In genomic region chr5:111417378-111418131, GRCm38 (mm10) we compare ENCODE assay signal across 8 mouse cellular contexts. TPM values are rescaled to one million over a fixed set of nuclear protein-coding genes. Genes with fewer than 3 reads are reported as not detected.
A peak's percentile ranks its signal among the peaks of the same experiment; 100 is the strongest.
DNase-seq lines count a peak whose midpoint lies in the region; ATAC-seq and TF ChIP-seq lines count a peak whose summit lies in the region.

No protein-coding gene starts in this region.

- peak; percentile 62 for DNase-seq in lung, embryonic 14.5 days
- no peak for DNase-seq in lung, postnatal 25 days (ENCODE audit: low spot score)
- peak; percentile 57 for DNase-seq in brain, embryonic 14.5 days (ENCODE audit: low read depth)
- DNase-seq in limb, embryonic 11.5 days (ENCODE audit: low spot score) = peak; percentile 60
- DNase-seq in naive thymus-derived CD4-positive, alpha-beta T cell, adult 2 months (ENCODE audit: low read depth) = peak; percentile 39
- no peak for DNase-seq in cerebellum, adult 11-12 months

- TF ChIP-seq CTCF in lung, embryonic 14.5 days (IDR thresholded peaks at IDR 0.05; ENCODE audit: low read depth) = no peak
- no peak for TF ChIP-seq CTCF in brain, embryonic 14.5 days (IDR thresholded peaks at IDR 0.05; ENCODE audit: borderline replicate concordance, extremely low read depth, insufficient read depth, insufficient read length)

- H3K4me3 ChIP-seq in lung, embryonic 14.5 days (ENCODE audit: low read depth, low read length) = peak overlapping the region; percentile 79
- peak overlapping the region; percentile 87 for H3K4me3 ChIP-seq in heart, embryonic 12.5 days
- peak overlapping the region; percentile 69 for H3K4me3 ChIP-seq in limb, embryonic 11.5 days (ENCODE audit: low read depth, low read length)

- H3K9ac ChIP-seq in lung, embryonic 14.5 days = peak overlapping the region; percentile 87
- peak overlapping the region; percentile 93 for H3K9ac ChIP-seq in heart, embryonic 12.5 days
- H3K9ac ChIP-seq in limb, embryonic 11.5 days (ENCODE audit: low read length) = peak overlapping the region; percentile 84

- under 1% methylated on average over 105 of the region's 105 CpGs for WGBS in lung, embryonic 14.5 days
- under 1% methylated on average over 105 of the region's 105 CpGs for WGBS in heart, embryonic 12.5 days
- under 1% methylated on average over 98 of the region's 105 CpGs for WGBS in limb, embryonic 11.5 days

- H3K4me2 ChIP-seq in lung, embryonic 14.5 days = peak overlapping the region; percentile 98
- H3K4me2 ChIP-seq in heart, embryonic 12.5 days = peak overlapping the region; percentile 85
- H3K4me2 ChIP-seq in limb, embryonic 11.5 days (ENCODE audit: low read depth, severe bottlenecking) = peak overlapping the region; percentile 93

- peaks cover 24% of the 10 kb centered on the region for H3K4me1 ChIP-seq in lung, embryonic 14.5 days (ENCODE audit: insufficient read depth)
- peaks cover 61% of the 10 kb centered on the region for H3K4me1 ChIP-seq in heart, embryonic 12.5 days (replicated peaks)
- peaks cover 48% of the 10 kb centered on the region for H3K4me1 ChIP-seq in limb, embryonic 11.5 days (ENCODE audit: control insufficient read depth, insufficient read depth, low read length)

- H3K36me3 ChIP-seq in lung, embryonic 14.5 days (ENCODE audit: insufficient read depth) = peaks cover 23% of the 10 kb centered on the region
- peaks cover 20% of the 10 kb centered on the region for H3K36me3 ChIP-seq in heart, embryonic 12.5 days
- peaks cover 4% of the 10 kb centered on the region; the same call in 1 of the 2 replicates for H3K36me3 ChIP-seq in limb, embryonic 11.5 days (ENCODE audit: control insufficient read depth, insufficient read depth, low read length)

- no peak for TF ChIP-seq POLR2A in brain, embryonic 14.5 days (IDR thresholded peaks at IDR 0.05; ENCODE audit: borderline replicate concordance, extremely low read depth, insufficient read depth, insufficient read length, poor library complexity, severe bottlenecking)

- H3K27me3 ChIP-seq in lung, embryonic 14.5 days (ENCODE audit: insufficient read depth, low read length) = peaks cover 34% of the 10 kb centered on the region
- H3K27me3 ChIP-seq in heart, embryonic 12.5 days (replicated peaks) = peaks cover 40% of the 10 kb centered on the region
- H3K27me3 ChIP-seq in limb, embryonic 11.5 days (ENCODE audit: control insufficient read depth, insufficient read depth, low read length) = peaks cover 52% of the 10 kb centered on the region

- ATAC-seq in lung, embryonic 14.5 days (ENCODE audit: insufficient read depth) = no peak; the same call in 1 of the 2 replicates
- ATAC-seq in heart, embryonic 12.5 days (ENCODE audit: insufficient number of reproducible peaks, low FRiP score) = no peak
- no peak for ATAC-seq in limb, embryonic 11.5 days (ENCODE audit: insufficient number of reproducible peaks, low FRiP score, low TSS enrichment, low read depth)
- ATAC-seq in inflammation-experienced regulatory T-cells, adult 6 months = no peak

- H3K9me3 ChIP-seq in lung, embryonic 14.5 days (ENCODE audit: low read depth, low read length) = no peaks in the 10 kb centered on the region
- no peaks in the 10 kb centered on the region for H3K9me3 ChIP-seq in heart, embryonic 12.5 days (replicated peaks)
- no peaks in the 10 kb centered on the region for H3K9me3 ChIP-seq in limb, embryonic 11.5 days (ENCODE audit: control insufficient read depth, low read length)

- H3K27ac ChIP-seq in lung, embryonic 14.5 days (ENCODE audit: low read depth) = peak overlapping the region; percentile 80
- H3K27ac ChIP-seq in heart, embryonic 12.5 days (ENCODE audit: poor library complexity, severe bottlenecking) = peak overlapping the region; percentile 74
- H3K27ac ChIP-seq in limb, embryonic 11.5 days (replicated peaks; ENCODE audit: low read depth, low read length) = peak overlapping the region; percentile 73

RNA-seq across cellular contexts. Expression of gene Mn1, which starts 0.4 kb away (rescaled TPM):
- polyA plus RNA-seq in lung, embryonic 14.5 days (2014; fragmentation: Nextera tagmentation; extraction: Ambion mirVana) = 8.9 and 9.7 TPM in 2 replicates
- polyA plus RNA-seq in brain, embryonic 14.5 days (2012; rRNA removed) = 46.8 and 54.3 TPM in 2 replicates
- polyA plus RNA-seq in heart, embryonic 12.5 days (2016; fragmentation: Nextera tagmentation; extraction: Ambion mirVana) = 8.0 and 8.2 TPM in 2 replicates
- 11.0 and 12.4 TPM in 2 replicates for polyA plus RNA-seq in limb, embryonic 11.5 days (2014; fragmentation: Nextera tagmentation; extraction: Ambion mirVana)
- not detected for polyA plus RNA-seq in inflammation-experienced regulatory T-cells, adult 6 months (2017; shearing (Covaris generic))

Comparison
In these comparisons a context has a peak if more than half of its experiments do, and no peak if none do; other contexts are left out.
1. DNase-seq: peak in lung, embryonic 14.5 days (single experiment), brain, embryonic 14.5 days (single experiment), limb, embryonic 11.5 days (single experiment) and naive thymus-derived CD4-positive, alpha-beta T cell, adult 2 months (single experiment); none in lung, postnatal 25 days (single experiment) and cerebellum, adult 11-12 months (single experiment).
2. Peak in every context shown above with its lines, with median percentiles within 50 percentile points of each other: H3K27ac ChIP-seq, H3K4me2 ChIP-seq, H3K4me3 ChIP-seq and H3K9ac ChIP-seq.